Mouse (Mus musculus): ENCODE results near the gene Steap3. TPM values are rescaled to one million over a fixed set of nuclear protein-coding genes. Genes with fewer than 3 reads are reported as not detected.

The Steap3 gene
- total and polyA plus RNA-seq, 2 experiments from 2014 or later: 3.7 to 5.9 TPM

- ATAC-seq (ENCODE audit: low FRiP score): no peak
- no peak overlapping the region for H3K4me2 ChIP-seq (ENCODE audit: low read depth, low read length, poor library complexity, severe bottlenecking)
- H3K9me3 ChIP-seq (ENCODE audit: low read length): no peaks in the 10 kb centered on the region
- H3K9ac ChIP-seq (replicated peaks; ENCODE audit: low read length, poor library complexity, severe bottlenecking): no peak overlapping the region
- no peaks in the 10 kb centered on the region for H3K36me3 ChIP-seq (ENCODE audit: insufficient read depth, low read length)
- H3K27ac ChIP-seq (ENCODE audit: low read depth, low read length): no peak overlapping the region
- no peaks in the 10 kb centered on the region for H3K4me1 ChIP-seq (ENCODE audit: insufficient read depth, low read length)
- TF ChIP-seq CTCF (IDR thresholded peaks at IDR 0.05): no peak
- WGBS: 96% methylated on average over 5 of the region's 5 CpGs
- DNase-seq (ENCODE audit: low spot score): no peak
- H3K4me3 ChIP-seq (ENCODE audit: low read depth, low read length): no peak overlapping the region
- H3K27me3 ChIP-seq (ENCODE audit: insufficient read depth, low read length): no peaks in the 10 kb centered on the region
Measured at GRCm38 (mm10) chr1:120249842-120250241, 22.7 kb downstream of the Steap3 start.

- Histone ChIP-seq H3K4me3 (ENCODE audit: low read depth, low read length) (no peak overlapping the region), H3K9me3 (ENCODE audit: low read length) (no peaks in the 10 kb centered on the region), H3K4me2 (ENCODE audit: low read depth, low read length, poor library complexity, severe bottlenecking) (no peak overlapping the region), H3K4me1 (ENCODE audit: insufficient read depth, low read length) (no peaks in the 10 kb centered on the region), H3K36me3 (ENCODE audit: insufficient read depth, low read length) (no peaks in the 10 kb centered on the region), H3K27ac (ENCODE audit: low read depth, low read length) (no peak overlapping the region), H3K9ac (replicated peaks; ENCODE audit: low read length, poor library complexity, severe bottlenecking) (no peak overlapping the region), H3K27me3 (ENCODE audit: insufficient read depth, low read length) (no peaks in the 10 kb centered on the region)
- 69% methylated on average over 5 of the region's 5 CpGs for WGBS
- peak; percentile 26 for DNase-seq (ENCODE audit: low spot score)
- ATAC-seq (ENCODE audit: low FRiP score): no peak
- no peak for TF ChIP-seq CTCF (IDR thresholded peaks at IDR 0.05)
Measured at GRCm38 (mm10) chr1:120248156-120248555, 24.3 kb downstream of the Steap3 start.

- H3K4me2 ChIP-seq (ENCODE audit: low read depth, low read length, poor library complexity, severe bottlenecking): no peak overlapping the region
- no peak for DNase-seq (ENCODE audit: low spot score)
- H3K9me3 ChIP-seq (ENCODE audit: low read length): no peaks in the 10 kb centered on the region
- H3K9ac ChIP-seq (replicated peaks; ENCODE audit: low read length, poor library complexity, severe bottlenecking): no peak overlapping the region
- no peaks in the 10 kb centered on the region for H3K27me3 ChIP-seq (ENCODE audit: insufficient read depth, low read length)
- H3K36me3 ChIP-seq (ENCODE audit: insufficient read depth, low read length): no peaks in the 10 kb centered on the region
- no peaks in the 10 kb centered on the region for H3K4me1 ChIP-seq (ENCODE audit: insufficient read depth, low read length)
- WGBS: 54% methylated on average over 3 of the region's 3 CpGs
- H3K27ac ChIP-seq (ENCODE audit: low read depth, low read length): no peak overlapping the region
- no peak for TF ChIP-seq CTCF (IDR thresholded peaks at IDR 0.05)
- ATAC-seq (ENCODE audit: low FRiP score): no peak
- H3K4me3 ChIP-seq (ENCODE audit: low read depth, low read length): no peak overlapping the region
Measured at GRCm38 (mm10) chr1:120247351-120247750, 25.2 kb downstream of the Steap3 start.

- Histone ChIP-seq H3K4me1 (ENCODE audit: insufficient read depth, low read length) (no peaks in the 10 kb centered on the region), H3K4me2 (ENCODE audit: low read depth, low read length, poor library complexity, severe bottlenecking) (no peak overlapping the region), H3K36me3 (ENCODE audit: insufficient read depth, low read length) (no peaks in the 10 kb centered on the region), H3K27me3 (ENCODE audit: insufficient read depth, low read length) (no peaks in the 10 kb centered on the region), H3K9ac (replicated peaks; ENCODE audit: low read length, poor library complexity, severe bottlenecking) (no peak overlapping the region), H3K4me3 (ENCODE audit: low read depth, low read length) (no peak overlapping the region), H3K27ac (ENCODE audit: low read depth, low read length) (no peak overlapping the region), H3K9me3 (ENCODE audit: low read length) (no peaks in the 10 kb centered on the region)
- WGBS: 93% methylated on average over 8 of the region's 8 CpGs
- no peak for TF ChIP-seq CTCF (IDR thresholded peaks at IDR 0.05)
- no peak for DNase-seq (ENCODE audit: low spot score)
- ATAC-seq (ENCODE audit: low FRiP score): no peak
Measured at GRCm38 (mm10) chr1:120246946-120247345, 25.6 kb downstream of the Steap3 start.

GRCm38 (mm10) chr1:120245661-120246131, 26.8 kb downstream of the Steap3 start:
- no peaks in the 10 kb centered on the region for H3K9me3 ChIP-seq (ENCODE audit: low read length)
- no peaks in the 10 kb centered on the region for H3K4me1 ChIP-seq (ENCODE audit: insufficient read depth, low read length)
- no peak overlapping the region for H3K4me3 ChIP-seq (ENCODE audit: low read depth, low read length)
- DNase-seq (ENCODE audit: low spot score) (peak; percentile 58), ATAC-seq (ENCODE audit: low FRiP score) (peak; percentile 58)
- H3K9ac ChIP-seq (replicated peaks; ENCODE audit: low read length, poor library complexity, severe bottlenecking): no peak overlapping the region
- no peak overlapping the region for H3K27ac ChIP-seq (ENCODE audit: low read depth, low read length)
- WGBS: 44% methylated on average over 4 of the region's 4 CpGs
- no peak overlapping the region for H3K4me2 ChIP-seq (ENCODE audit: low read depth, low read length, poor library complexity, severe bottlenecking)
- TF ChIP-seq CTCF (IDR thresholded peaks at IDR 0.05): no peak
- H3K36me3 ChIP-seq (ENCODE audit: insufficient read depth, low read length): no peaks in the 10 kb centered on the region
- no peaks in the 10 kb centered on the region for H3K27me3 ChIP-seq (ENCODE audit: insufficient read depth, low read length)

GRCm38 (mm10) chr1:120244646-120245045, 27.9 kb downstream of the Steap3 start:
- DNase-seq (ENCODE audit: low spot score) (no peak), ATAC-seq (ENCODE audit: low FRiP score) (no peak)
- Histone ChIP-seq H3K27me3 (ENCODE audit: insufficient read depth, low read length) (no peaks in the 10 kb centered on the region), H3K9ac (replicated peaks; ENCODE audit: low read length, poor library complexity, severe bottlenecking) (no peak overlapping the region), H3K4me2 (ENCODE audit: low read depth, low read length, poor library complexity, severe bottlenecking) (no peak overlapping the region), H3K4me3 (ENCODE audit: low read depth, low read length) (no peak overlapping the region), H3K9me3 (ENCODE audit: low read length) (no peaks in the 10 kb centered on the region), H3K27ac (ENCODE audit: low read depth, low read length) (no peak overlapping the region), H3K4me1 (ENCODE audit: insufficient read depth, low read length) (no peaks in the 10 kb centered on the region), H3K36me3 (ENCODE audit: insufficient read depth, low read length) (no peaks in the 10 kb centered on the region)
- no peak for TF ChIP-seq CTCF (IDR thresholded peaks at IDR 0.05)
- WGBS: 88% methylated on average over 11 of the region's 11 CpGs
